Mouse (Mus musculus): ENCODE measurements around the gene Pgap2. TPM values are rescaled to one million over a fixed set of nuclear protein-coding genes. Genes with fewer than 3 reads are reported as not detected.

Pgap2 gene
- total RNA-seq, 2 experiments from 2014 or later, result 43.2 to 47.4 TPM

- peak; percentile 97 for DNase-seq
Observed at GRCm38 (mm10) chr7:102267113-102267579, 57.1 kb downstream of the Pgap2 start.

DNA sequence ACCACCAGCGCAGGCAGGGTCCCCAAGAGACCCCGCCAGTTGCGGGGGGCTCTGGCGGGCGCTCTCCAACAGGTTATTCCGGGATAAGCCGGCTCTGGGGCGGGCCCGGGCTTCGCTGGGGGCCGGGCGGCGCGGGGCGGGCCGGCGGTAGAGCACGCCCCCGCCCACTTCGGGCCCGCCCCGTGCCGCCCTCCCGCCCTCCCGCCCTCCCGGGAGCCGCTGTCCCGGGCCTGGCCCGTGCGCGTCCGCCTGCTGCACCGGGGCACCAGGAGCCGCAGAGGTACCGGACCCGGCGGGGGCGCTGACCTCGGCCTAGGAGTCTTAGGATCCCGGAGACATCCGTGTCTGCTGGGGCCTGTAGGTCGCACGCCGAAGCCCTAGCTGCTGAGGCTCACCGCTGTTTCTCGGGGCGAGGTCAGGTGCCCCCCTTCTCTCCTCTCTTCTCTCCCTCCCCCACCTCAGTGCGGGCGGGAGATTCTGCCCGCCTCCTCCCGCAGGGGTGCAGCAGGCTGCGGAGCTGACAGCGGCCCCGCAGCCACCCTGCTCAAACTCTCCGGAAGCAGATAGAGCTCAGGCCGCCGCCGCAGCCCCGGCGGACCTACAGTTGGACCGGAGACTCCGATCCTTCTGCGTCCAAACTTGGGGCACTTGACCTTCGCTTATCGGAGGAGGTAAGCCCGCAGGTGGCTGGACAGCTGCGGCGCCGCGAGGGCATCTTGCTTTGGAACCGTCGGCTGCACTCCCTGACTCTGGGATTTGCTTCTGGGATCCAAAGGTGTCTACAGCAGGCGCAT, 57.8 kb downstream of the Pgap2 start, which contains the start of gene Stim1:
Gene Stim1 (plus strand): TSS at position 206 of the 794 bp plus-strand sequence.
- DNase-seq, result peak; percentile 64

DNA sequence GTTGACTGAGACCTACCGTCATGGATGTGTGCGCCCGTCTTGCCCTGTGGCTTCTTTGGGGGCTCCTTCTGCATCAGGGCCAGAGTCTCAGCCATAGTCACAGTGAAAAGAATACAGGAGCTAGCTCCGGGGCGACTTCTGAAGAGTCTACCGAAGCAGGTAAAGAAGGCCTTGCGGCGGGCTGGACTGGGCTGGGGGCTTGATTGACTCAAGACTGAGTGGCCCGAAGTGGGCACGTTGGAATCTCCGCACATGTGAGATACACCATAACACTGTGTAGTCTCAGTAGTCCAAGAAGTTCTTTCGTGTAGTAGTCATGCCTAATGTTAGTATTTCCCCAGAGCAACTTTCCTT, 58.4 kb downstream of the Pgap2 start:
- DNase-seq, result no peak

GRCm38 (mm10) chr7:102272422-102272948, 62.5 kb downstream of the Pgap2 start:
- DNase-seq, result peak; percentile 60

DNA sequence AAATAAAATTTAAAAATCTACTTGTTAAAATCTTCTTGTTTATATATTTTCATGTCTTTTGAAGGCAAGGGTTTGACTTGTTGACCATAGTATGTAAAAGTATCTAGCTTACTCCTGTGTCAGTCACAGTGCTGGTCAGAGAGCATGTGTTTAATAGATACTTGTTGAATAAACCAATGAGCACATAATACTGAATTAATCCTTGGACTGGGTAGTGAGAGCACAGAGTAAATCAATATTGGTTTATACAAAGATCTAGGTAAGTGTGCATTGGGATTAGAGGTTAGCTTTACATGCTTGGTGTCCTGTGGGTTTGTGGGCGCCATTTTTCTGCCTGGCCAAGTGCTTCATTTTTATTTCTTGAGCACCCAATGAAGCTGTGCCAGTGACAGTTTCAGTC, 71.4 kb downstream of the Pgap2 start:
- no peak for DNase-seq

DNA sequence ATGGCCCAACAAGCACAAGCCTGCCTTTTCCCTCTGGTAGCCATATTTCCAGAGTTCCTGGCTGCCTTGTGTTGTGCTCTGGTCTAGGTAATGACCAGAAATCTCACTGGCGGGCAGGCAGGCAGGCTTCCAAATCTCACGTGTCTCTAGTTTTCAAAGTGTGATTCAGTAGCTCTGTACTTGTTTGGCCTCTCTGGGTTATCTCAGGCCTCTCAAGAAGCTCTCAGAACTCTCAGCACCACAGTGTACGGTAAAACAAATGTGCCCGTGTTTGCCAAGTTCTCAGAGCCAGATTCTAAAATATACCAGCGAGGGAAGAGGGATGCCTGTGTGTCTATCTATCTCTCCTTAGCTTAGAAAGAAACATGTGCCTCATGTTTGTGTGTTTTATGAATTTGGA, 72.3 kb downstream of the Pgap2 start:
- DNase-seq, result peak; percentile 77

Other genes starting within 250 kb of the Pgap2 start
- 1 to 10 TPM; 3.6 to 4.1 TPM for gene Il18bp, start 191.5 kb upstream of the Pgap2 start, total RNA-seq (2021)
- 10 to 100 TPM; 23.8 to 25.6 TPM for gene Rnf121, start 144.7 kb upstream of the Pgap2 start, total RNA-seq (2021)
- gene Xndc1, start 144.7 kb upstream of the Pgap2 start, total RNA-seq (2021), result 10 to 100 TPM; 13.2 to 13.3 TPM
- 1 to 10 TPM in 1 of 2 experiments, under 1 TPM in 1; 0.90 to 1.1 TPM for gene Xntrpc, start 144.5 kb upstream of the Pgap2 start, total RNA-seq (2021)
- under 1 TPM; 0.36 to 0.50 TPM for gene Trpc2, start 127.1 kb upstream of the Pgap2 start, total RNA-seq (2021)
- gene Art1, start 108.5 kb upstream of the Pgap2 start, total RNA-seq (2021), result 1 to 10 TPM; 8.0 to 8.1 TPM
- 1 to 10 TPM in 1 of 2 experiments, under 1 TPM in 1; 0.45 to 1.1 TPM for gene Art5, start 100.7 kb upstream of the Pgap2 start, total RNA-seq (2021)
- under 1 TPM in 1 of 2 experiments, not detected in 1; 0.10 TPM for gene Chrna10, start 93.4 kb upstream of the Pgap2 start, total RNA-seq (2021)
- gene Nup98, start within 50 bp of the Pgap2 start, total RNA-seq (2021), result 10 to 100 TPM; 50.3 to 50.7 TPM
- 10 to 100 TPM; 37.0 to 39.2 TPM for gene Rhog, start 45.8 kb downstream of the Pgap2 start, total RNA-seq (2021)
- 10 to 100 TPM; 23.9 to 24.0 TPM for gene Stim1, start 57.6 kb downstream of the Pgap2 start, total RNA-seq (2021)
- gene Rrm1, start 231.5 kb downstream of the Pgap2 start, total RNA-seq (2021), result 100 to 1,000 TPM; 101 to 103 TPM

Measured in heart, postnatal 4 days (tissue).